Mouse (Mus musculus) urinary bladder, postnatal 10 days (tissue): ENCODE results near the gene Emc8.

Experiments used
- DNase-seq: peaks from one replicate; pipeline ENCODE4 v3.0.0; 2022; ENCODE audit warnings: low spot score

The Emc8 gene

DNA sequence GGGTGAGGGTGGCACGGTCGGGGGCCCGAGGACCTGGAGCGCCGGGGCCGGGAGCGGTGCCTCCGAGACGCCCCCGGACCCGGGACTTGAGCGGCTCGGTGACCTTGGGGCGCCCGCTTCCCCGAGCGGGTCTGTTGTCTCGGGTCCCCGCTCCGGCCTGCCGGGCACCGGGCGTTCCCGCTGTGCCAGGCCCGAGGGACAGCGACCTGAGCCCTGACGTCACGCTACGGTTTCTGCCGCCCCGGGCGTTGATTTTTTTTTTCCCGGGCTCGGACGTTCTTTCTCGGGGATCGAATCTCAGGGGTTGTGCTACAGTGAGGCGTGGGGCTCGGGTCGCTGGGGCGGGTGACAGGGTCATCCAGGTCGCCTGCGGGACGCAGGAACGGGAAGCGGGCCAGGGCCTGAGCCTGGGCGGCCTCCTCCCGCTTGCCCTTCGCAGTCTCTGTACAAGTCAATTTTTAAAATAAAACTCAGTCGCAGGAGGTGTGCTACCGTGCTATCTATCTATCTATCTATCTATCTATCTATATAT lies at the start of gene Emc8:
Gene Emc8 (minus strand): TSS at position 200 of the 532 bp plus-strand sequence.
- DNase-seq = no peak

GRCm38 (mm10) chr8:120715996-120716680 lies 47.8 kb upstream of the Emc8 start:
- DNase-seq = no peak

- no peak for DNase-seq
Observed at GRCm38 (mm10) chr8:120715200-120715599, 46.8 kb upstream of the Emc8 start.

DNA sequence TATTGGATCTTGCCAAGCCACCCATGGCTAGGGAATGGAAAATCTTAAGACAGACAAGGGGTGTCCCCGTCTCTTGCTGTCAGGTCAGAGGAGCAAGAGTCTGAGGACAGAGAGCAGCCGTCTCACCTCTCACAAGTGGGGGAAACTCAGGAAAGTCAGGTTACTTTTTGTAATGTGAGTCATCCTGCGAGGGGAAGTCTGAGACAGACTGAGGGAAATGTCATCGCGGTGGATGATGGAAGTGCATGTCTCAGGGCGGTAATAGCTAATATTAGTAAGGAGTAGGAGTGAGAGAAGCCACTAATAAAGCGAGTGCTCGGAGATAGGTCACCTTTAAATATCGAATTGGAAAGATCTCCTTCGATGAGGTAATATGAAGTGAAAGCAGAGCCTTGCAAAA lies 40.8 kb upstream of the Emc8 start:
- DNase-seq = no peak

DNA sequence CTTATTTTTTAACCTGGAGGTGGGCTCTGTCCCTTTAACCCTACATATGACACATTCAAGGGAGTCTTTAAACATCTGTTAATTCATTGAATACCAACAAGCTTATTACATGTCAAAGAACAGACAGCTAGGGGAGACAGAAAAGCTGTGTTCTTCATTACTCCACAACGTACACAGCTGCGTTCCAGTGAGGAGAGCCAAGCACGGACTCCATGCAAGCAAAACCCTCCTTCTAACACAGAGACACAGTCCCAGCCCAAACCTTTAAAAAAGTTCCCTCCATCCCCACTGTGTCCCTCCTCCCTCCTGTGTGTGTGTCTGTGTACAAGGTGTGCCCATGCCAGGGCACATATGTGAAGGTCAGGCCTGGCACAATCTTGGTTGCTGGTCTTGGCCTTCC lies 37.8 kb upstream of the Emc8 start:
- DNase-seq = no peak

GRCm38 (mm10) chr8:120705163-120705562 lies 36.8 kb upstream of the Emc8 start:
- DNase-seq = no peak

DNA sequence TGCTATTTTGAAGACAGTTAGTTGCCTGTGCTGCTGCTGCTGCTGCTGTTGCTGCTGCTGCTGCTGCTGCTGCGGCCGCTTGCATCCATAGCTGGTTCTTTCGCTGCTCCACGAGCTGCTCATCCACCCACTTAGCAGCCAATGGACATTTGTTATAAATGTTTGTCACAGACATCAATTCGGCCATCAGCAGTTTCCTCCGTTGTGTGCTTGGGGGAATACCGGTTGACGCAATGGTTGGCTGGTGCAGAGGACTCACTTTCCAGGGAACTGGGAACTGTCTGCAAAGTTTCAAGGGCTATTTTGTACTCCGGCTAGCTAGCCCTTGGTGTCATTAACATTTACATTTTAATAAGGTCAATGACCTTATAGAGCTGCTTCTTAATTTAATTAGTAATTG lies 35.8 kb upstream of the Emc8 start:
- no peak for DNase-seq

GRCm38 (mm10) chr8:120701758-120702465 lies 33.5 kb upstream of the Emc8 start:
- no peak for DNase-seq

GRCm38 (mm10) chr8:120700053-120700452 lies 31.7 kb upstream of the Emc8 start:
- DNase-seq = no peak

DNA sequence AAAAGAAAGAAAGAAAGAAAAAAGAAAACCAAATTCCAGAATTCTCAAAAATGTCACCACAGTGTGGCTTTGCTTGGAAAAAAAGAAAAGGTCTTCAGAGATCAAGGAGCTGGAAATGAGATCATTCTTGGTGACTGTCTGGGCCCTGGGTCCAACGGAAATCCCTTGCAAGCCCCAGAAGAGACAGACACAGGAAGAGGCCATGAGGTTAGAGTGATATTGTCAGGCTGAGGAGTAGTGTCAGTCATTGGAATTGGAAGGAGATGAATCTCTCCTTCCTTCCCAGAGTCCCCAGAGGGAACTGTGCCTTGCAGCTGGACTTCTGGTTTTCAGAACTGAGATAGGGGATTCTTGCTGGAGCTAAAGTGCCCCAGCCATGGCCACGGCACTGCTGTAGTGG lies 31.2 kb upstream of the Emc8 start:
- no peak for DNase-seq

- no peak for DNase-seq
Observed at GRCm38 (mm10) chr8:120699079-120699478, 30.7 kb upstream of the Emc8 start.

DNA sequence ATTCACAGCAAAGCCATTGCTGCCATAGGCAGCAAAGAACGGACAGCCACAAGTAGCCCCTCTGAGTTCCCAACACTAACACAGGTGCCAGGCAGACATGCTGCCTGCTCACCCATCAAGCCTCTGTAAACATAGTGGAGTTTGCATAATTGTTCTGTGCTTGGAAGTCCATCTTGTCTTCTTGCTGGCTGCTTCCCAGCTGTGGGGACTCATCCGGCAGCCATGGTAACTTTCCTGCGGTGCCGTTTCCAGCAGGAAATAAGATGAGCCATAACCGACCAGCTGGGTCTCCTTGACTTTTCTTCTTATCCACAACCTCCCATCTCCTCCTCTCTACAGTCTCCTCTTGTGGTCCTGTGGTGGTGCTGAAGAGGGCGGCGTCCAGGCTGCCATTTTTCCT lies 30.1 kb upstream of the Emc8 start:
- DNase-seq = no peak

DNA sequence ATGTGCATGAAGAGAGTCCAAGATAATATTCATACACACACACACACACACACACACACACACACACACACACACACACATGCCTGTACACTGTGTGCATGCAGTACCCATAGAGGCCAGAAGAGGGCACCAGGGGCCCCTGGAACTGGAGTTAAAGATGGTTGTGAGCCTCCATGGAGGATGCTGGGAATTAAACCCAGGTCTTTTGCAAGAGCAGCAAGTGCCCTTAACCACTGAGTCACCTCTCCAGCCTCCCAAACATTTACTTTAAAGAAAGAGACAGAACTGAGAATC lies 29.6 kb upstream of the Emc8 start:
- DNase-seq = no peak

GRCm38 (mm10) chr8:120697154-120697978 lies 29.0 kb upstream of the Emc8 start:
- no peak for DNase-seq

GRCm38 (mm10) chr8:120696401-120697153 lies 28.2 kb upstream of the Emc8 start:
- no peak for DNase-seq

DNA sequence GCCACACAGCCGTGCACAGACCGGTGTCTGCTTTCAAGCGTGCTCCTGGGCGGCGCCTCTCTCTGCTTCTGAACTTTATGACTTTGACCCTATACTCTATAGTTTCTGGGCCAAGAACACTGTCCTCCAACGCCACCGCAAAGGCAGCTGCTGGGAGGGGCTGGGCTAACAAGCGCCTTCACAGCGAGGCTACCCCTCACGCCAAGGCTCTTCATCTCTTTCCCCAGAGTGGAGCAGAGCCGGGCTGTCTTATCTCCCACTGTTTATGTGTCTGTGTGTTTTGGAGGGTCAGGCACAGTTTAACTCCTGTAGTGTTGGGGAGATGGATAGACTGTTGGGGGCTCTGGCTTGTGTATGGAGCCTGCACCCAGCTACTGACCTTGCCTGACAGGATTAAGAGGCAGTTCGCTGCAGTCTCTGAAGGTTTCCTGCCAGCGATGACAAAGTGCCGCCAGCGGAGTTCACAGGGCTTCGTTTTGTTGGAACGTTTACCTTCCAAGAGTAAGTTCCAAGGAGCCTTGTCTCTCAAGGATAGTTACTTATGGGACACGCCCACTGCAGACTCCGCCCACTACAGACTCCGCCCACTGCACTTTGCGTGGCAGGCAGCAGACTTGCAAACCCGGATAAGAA lies 25.6 kb upstream of the Emc8 start:
- DNase-seq = no peak

DNA sequence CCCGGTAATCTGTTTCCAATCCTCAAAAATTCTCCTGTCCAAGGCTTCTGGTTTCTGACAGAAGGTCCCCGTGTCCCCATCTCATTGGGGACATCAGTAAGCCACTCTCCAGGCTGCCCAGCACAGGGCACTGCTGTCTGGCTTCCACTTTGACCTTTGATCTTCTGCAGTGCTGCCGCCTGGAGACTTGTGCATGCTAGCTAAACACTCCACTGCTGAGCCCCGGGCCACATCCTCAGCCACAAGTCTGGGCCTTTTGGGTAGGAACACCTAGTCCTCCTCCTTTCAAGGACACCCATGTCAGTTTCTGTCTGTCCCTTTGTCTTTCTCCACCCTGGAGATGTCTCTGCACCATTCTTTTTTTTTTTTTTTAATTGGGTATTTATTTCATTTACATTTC lies 24.6 kb upstream of the Emc8 start:
- no peak for DNase-seq

DNA sequence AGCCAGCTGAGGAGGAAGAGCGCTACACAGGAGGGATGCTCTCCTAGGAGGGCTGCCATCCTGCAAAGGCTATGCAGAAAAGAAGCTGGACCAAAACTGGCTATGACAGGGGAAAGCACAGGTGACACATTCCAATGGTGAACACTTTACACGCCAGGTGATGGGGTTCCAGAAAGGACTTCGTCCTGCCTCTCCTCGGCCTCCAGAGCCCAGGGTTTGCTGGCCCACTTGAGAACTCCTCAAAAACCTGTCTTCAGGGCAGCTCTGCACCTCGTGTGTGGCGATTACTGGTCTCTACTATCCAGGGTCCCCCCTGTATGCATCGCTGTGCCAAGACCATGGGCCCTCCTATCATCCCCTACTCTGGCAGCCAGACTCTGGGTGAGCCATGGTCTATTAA lies 20.1 kb upstream of the Emc8 start:
- no peak for DNase-seq

DNA sequence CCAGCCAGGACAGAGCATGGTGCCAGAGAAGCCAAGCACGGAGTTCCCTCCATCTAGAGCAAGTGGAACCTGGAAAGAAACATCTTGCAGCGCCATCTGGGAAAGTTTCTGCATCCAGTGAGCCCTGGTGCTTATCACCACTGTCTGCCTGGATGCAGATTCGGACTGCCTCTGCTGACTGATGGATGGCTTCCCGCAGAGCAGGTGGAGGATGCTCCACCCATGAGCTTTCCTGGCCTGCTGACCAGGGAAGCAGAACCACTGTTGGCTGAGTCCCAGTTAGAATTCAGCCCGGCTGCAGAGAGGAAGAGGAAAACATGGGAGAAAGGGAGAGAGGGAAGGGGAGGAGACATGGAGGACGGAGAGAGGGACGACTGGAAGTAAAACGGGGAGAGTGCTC lies 19.4 kb upstream of the Emc8 start:
- DNase-seq = no peak

DNA sequence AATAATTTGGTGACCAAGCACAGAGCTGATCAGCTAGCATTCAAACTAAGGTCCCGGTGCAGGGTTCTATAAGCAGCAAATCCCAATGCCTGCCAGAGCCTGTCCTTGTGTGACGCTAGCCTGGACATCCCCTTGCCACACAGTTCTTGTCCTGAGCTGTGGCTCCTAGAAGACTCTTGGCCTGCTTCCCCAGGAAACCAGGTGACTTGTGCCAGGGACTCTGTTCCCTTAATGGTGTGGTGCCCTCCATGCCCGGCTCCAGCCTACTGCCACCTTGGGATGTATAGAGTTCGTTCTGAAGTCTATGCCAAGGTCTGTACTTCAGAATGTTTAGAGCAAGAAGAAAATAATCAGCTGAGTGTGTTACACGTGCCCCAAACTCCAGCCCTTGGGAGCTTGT lies 18.2 kb upstream of the Emc8 start:
- DNase-seq = no peak

- no peak for DNase-seq
Observed at GRCm38 (mm10) chr8:120686051-120686450, 17.7 kb upstream of the Emc8 start.

DNA sequence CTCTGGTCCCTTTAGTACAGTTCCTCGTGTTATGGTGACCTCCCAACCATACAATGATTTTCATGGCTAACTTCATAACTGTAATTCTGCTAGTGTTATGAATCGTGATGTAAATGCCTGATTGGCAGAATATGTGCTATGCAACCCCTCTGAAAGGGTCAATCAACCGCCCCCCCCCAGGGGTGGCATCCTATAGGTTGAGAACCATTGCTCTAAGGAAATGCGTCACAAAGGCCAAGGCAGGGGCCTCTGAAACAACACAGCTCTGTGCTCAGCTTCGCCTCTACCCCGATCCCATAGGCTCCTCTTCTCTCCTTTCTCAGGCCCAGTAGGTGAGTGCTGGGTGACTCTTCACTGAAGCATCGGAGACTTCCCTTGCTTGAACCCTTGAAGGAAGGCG lies 17.2 kb upstream of the Emc8 start:
- no peak for DNase-seq
